Mouse (Mus musculus) C2C12 (cell line): ENCODE measurements around the gene Tanc1. TPM values are rescaled to one million over a fixed set of nuclear protein-coding genes. Genes with fewer than 3 reads are reported as not detected.

Experiments used
- H3K27me3 ChIP-seq: one replicate; pipeline ENCODE4 v1.6.1; 2011; ENCODE audit not compliant: control insufficient read depth, insufficient read depth, insufficient read length
- H3K36me3 ChIP-seq: one replicate; pipeline ENCODE4 v1.6.1; 2011; ENCODE audit not compliant: control insufficient read depth, insufficient read depth
- H3K4me3 ChIP-seq: one replicate; pipeline ENCODE4 v1.5.1; 2011; ENCODE audit warnings: mild to moderate bottlenecking, control low read depth; ENCODE audit not compliant: poor library complexity, insufficient read depth, severe bottlenecking
- H3K79me2 ChIP-seq: one replicate; pipeline ENCODE4 v1.6.1; 2011; ENCODE audit not compliant: control insufficient read depth, insufficient read depth
- H3K79me3 ChIP-seq: one replicate; pipeline ENCODE4 v1.6.1; 2011; ENCODE audit warnings: low read depth, control low read depth
- H3ac ChIP-seq: one replicate; pipeline ENCODE3; 2011; ENCODE audit warnings: low read depth; ENCODE audit not compliant: control insufficient read depth, insufficient read length
- CEBPB ChIP-seq: IDR thresholded peaks from one replicate; pipeline ENCODE4 v1.6.1; 2011; ENCODE audit warnings: low read depth, mild to moderate bottlenecking, control low read depth, moderate library complexity
- CTCF ChIP-seq: IDR thresholded peaks from one replicate; pipeline ENCODE4 v1.5.1; 2011; ENCODE audit not compliant: control insufficient read depth, insufficient read depth, insufficient read length
- FOSL1 ChIP-seq: IDR thresholded peaks from one replicate; pipeline ENCODE4 v1.8.0; 2011; ENCODE audit warnings: mild to moderate bottlenecking, low read length; ENCODE audit not compliant: poor library complexity, insufficient read depth, severe bottlenecking
- MAX ChIP-seq: IDR thresholded peaks from one replicate; pipeline ENCODE4 v1.6.1; 2011; ENCODE audit warnings: mild to moderate bottlenecking, control low read depth
- MYOD1 ChIP-seq: IDR thresholded peaks from one replicate; pipeline ENCODE4 v1.6.1; 2011; ENCODE audit warnings: low read depth; ENCODE audit not compliant: control insufficient read depth, insufficient read length
- MYOG ChIP-seq: IDR thresholded peaks from one replicate; pipeline ENCODE4 v1.6.1; 2011; ENCODE audit not compliant: control insufficient read depth, insufficient read length; ENCODE audit errors: extremely low read depth
- USF1 ChIP-seq: IDR thresholded peaks from one replicate; pipeline ENCODE4 v1.6.1; 2011; ENCODE audit warnings: low read depth, mild to moderate bottlenecking, control low read depth, moderate library complexity
- polyA plus RNA-seq: library from polyadenylated mRNA; unstranded; fragments of >200 nt; fragmentation: generic; extraction: Trizol; gene quantifications from one replicate; pipeline ENCODE4 v1.2.1, GENCODE M21; 2012; ENCODE audit warnings: missing spikeins

Tanc1 gene
- polyA plus RNA-seq, 1 experiment = 24.9 TPM

- H3ac ChIP-seq = no peak overlapping the region
- H3K27me3 ChIP-seq = no peaks in the 10 kb centered on the region
- no peak overlapping the region for H3K4me3 ChIP-seq
- peaks cover 18% of the 10 kb centered on the region for H3K36me3 ChIP-seq
- peaks cover 70% of the 10 kb centered on the region for H3K79me2 ChIP-seq
- H3K79me3 ChIP-seq = peaks cover 13% of the 10 kb centered on the region
- no peak for TF ChIP-seq MYOD1
- TF ChIP-seq MYOG = no peak
- no peak for TF ChIP-seq USF1
- no peak for TF ChIP-seq MAX
- TF ChIP-seq CTCF = no peak
- TF ChIP-seq FOSL1 = no peak
- TF ChIP-seq CEBPB = no peak
Observed at GRCm38 (mm10) chr2:59721758-59722157, 109.9 kb downstream of the Tanc1 start.

GRCm38 (mm10) chr2:59723311-59723710 lies 111.5 kb downstream of the Tanc1 start:
- TF ChIP-seq MAX = no peak
- TF ChIP-seq CTCF = no peak
- Histone ChIP-seq H3K27me3 (no peaks in the 10 kb centered on the region), H3K79me3 (peaks cover 11% of the 10 kb centered on the region), H3K79me2 (peaks cover 61% of the 10 kb centered on the region), H3K36me3 (peaks cover 26% of the 10 kb centered on the region), H3K4me3 (no peak overlapping the region), H3ac (no peak overlapping the region)

- Histone ChIP-seq H3K79me2 (peaks cover 60% of the 10 kb centered on the region), H3K36me3 (peaks cover 32% of the 10 kb centered on the region), H3ac (no peak overlapping the region), H3K4me3 (no peak overlapping the region), H3K79me3 (peaks cover 10% of the 10 kb centered on the region), H3K27me3 (no peaks in the 10 kb centered on the region)
- no peak for TF ChIP-seq MYOD1
Observed at GRCm38 (mm10) chr2:59725518-59726185, 113.8 kb downstream of the Tanc1 start.

- peaks cover 39% of the 10 kb centered on the region for H3K36me3 ChIP-seq
- H3ac ChIP-seq = no peak overlapping the region
- H3K4me3 ChIP-seq = no peak overlapping the region
- H3K79me3 ChIP-seq = peaks cover 14% of the 10 kb centered on the region
- no peaks in the 10 kb centered on the region for H3K27me3 ChIP-seq
- peaks cover 80% of the 10 kb centered on the region for H3K79me2 ChIP-seq
- TF ChIP-seq MYOG (no peak), USF1 (no peak), FOSL1 (no peak), MAX (no peak), CEBPB (no peak), CTCF (no peak), MYOD1 (no peak)
Observed at GRCm38 (mm10) chr2:59731831-59732230, 120.0 kb downstream of the Tanc1 start.

GRCm38 (mm10) chr2:59733410-59733809 lies 121.6 kb downstream of the Tanc1 start:
- H3ac ChIP-seq = no peak overlapping the region
- no peak overlapping the region for H3K4me3 ChIP-seq
- H3K36me3 ChIP-seq = peaks cover 31% of the 10 kb centered on the region
- H3K27me3 ChIP-seq = no peaks in the 10 kb centered on the region
- H3K79me3 ChIP-seq = peaks cover 13% of the 10 kb centered on the region
- peaks cover 85% of the 10 kb centered on the region for H3K79me2 ChIP-seq
- TF ChIP-seq USF1 (no peak), MYOD1 (no peak), CEBPB (no peak), FOSL1 (no peak), MAX (no peak), MYOG (no peak), CTCF (no peak)

- no peak for TF ChIP-seq MAX
- no peak for TF ChIP-seq MYOD1
- TF ChIP-seq USF1 = no peak
- TF ChIP-seq CTCF = no peak
- TF ChIP-seq FOSL1 = no peak
- TF ChIP-seq CEBPB = no peak
- TF ChIP-seq MYOG = no peak
- H3K79me2 ChIP-seq = peaks cover 73% of the 10 kb centered on the region
Observed at GRCm38 (mm10) chr2:59736401-59736898, 124.6 kb downstream of the Tanc1 start.

More at GRCm38 (mm10) chr2:59736401-59736898, 124.6 kb downstream of the Tanc1 start:
- no peaks in the 10 kb centered on the region for H3K27me3 ChIP-seq
- peaks cover 27% of the 10 kb centered on the region for H3K36me3 ChIP-seq
- H3K4me3 ChIP-seq = no peak overlapping the region
- H3K79me3 ChIP-seq = peaks cover 10% of the 10 kb centered on the region
- no peak overlapping the region for H3ac ChIP-seq
